Mouse (Mus musculus) large intestine, adult 2 months (tissue): ENCODE data around the gene Mical2. TPM values are rescaled to one million over a fixed set of nuclear protein-coding genes. Genes with fewer than 3 reads are reported as not detected.

Source experiments
- polyA plus RNA-seq: library from polyadenylated mRNA; depleted of rRNA; stranded (reverse); fragments of >200 nt; gene quantifications from 2 replicates; pipeline ENCODE4 v1.2.3, GENCODE M21; 2012; rRNA removed

Gene Mical2
- polyA plus RNA-seq, 1 experiment: 18.2 TPM

Other genes with a start within 250 kb of the Mical2 start
- 11.2 and 13.8 TPM in 2 replicates for gene Usp47, start 202.4 kb upstream of the Mical2 start, polyA plus RNA-seq
- gene Dkk3, start 66.8 kb upstream of the Mical2 start, polyA plus RNA-seq: 9.6 and 12.1 TPM in 2 replicates
- gene Parva, start 201.6 kb downstream of the Mical2 start, polyA plus RNA-seq: 33.1 and 34.6 TPM in 2 replicates